Mouse (Mus musculus) olfactory bulb, adult 2 months (tissue): Measurements from ENCODE around the gene Ctnnbl1.

Source experiments
- CTCF ChIP-seq: fragments of 200-500 bp; IDR thresholded peaks from 2 replicates; pipeline ENCODE4 v1.5.1; 2012; ENCODE audit warnings: low read depth, mild to moderate bottlenecking, low read length, moderate library complexity; ENCODE audit not compliant: insufficient read depth
- POLR2A ChIP-seq: fragments of 200-500 bp; IDR thresholded peaks from 2 replicates; pipeline ENCODE4 v1.6.1; 2012; ENCODE audit warnings: mild to moderate bottlenecking, low read depth, low read length, moderate library complexity; ENCODE audit not compliant: insufficient read depth

- TF ChIP-seq CTCF, result no peak
- TF ChIP-seq POLR2A, result no peak
Measured at GRCm38 (mm10) chr2:157780956-157781355, 43.8 kb downstream of the Ctnnbl1 start.
